Mouse (Mus musculus) embryonic fibroblast, embryonic 13.5 days (primary cell): ENCODE data around the gene Tdrd7.

Experiments
- CTCF ChIP-seq: IDR thresholded peaks from 2 replicates; pipeline ENCODE4 v1.5.1; 2011; ENCODE audit warnings: mild to moderate bottlenecking, control low read depth, low read length, moderate library complexity, borderline replicate concordance; ENCODE audit not compliant: insufficient read depth
- POLR2A ChIP-seq: IDR thresholded peaks from 2 replicates; pipeline ENCODE4 v1.6.1; 2011; ENCODE audit warnings: low read depth, mild to moderate bottlenecking, control low read depth, low read length, moderate library complexity

GRCm38 (mm10) chr4:46040594-46041192 lies 75.6 kb downstream of the Tdrd7 start:
- TF ChIP-seq POLR2A (no peak), CTCF (no peak)
